Mouse (Mus musculus): ENCODE measurements around the gene Kcnmb2. TPM values are rescaled to one million over a fixed set of nuclear protein-coding genes. Genes with fewer than 3 reads are reported as not detected.

The Kcnmb2 gene
- polyA plus RNA-seq, 1 experiment from 2014 or later, result 0.56 TPM

- H3K27ac ChIP-seq, result no peak overlapping the region
- H3K4me3 ChIP-seq, result no peak overlapping the region
- no peaks in the 10 kb centered on the region for H3K4me1 ChIP-seq
- 10% methylated on average over 6 of the region's 6 CpGs for WGBS
- no peak overlapping the region for H3K4me2 ChIP-seq
- no peaks in the 10 kb centered on the region for H3K27me3 ChIP-seq
- H3K36me3 ChIP-seq, result no peaks in the 10 kb centered on the region
- no peak for ATAC-seq (ENCODE audit: borderline replicate concordance, extremely low read depth, low FRiP score, low TSS enrichment)
- no peak overlapping the region for H3K9ac ChIP-seq
- H3K9me3 ChIP-seq, result no peaks in the 10 kb centered on the region
Measured at GRCm38 (mm10) chr3:31941478-31941877, 39.2 kb downstream of the Kcnmb2 start.

DNA sequence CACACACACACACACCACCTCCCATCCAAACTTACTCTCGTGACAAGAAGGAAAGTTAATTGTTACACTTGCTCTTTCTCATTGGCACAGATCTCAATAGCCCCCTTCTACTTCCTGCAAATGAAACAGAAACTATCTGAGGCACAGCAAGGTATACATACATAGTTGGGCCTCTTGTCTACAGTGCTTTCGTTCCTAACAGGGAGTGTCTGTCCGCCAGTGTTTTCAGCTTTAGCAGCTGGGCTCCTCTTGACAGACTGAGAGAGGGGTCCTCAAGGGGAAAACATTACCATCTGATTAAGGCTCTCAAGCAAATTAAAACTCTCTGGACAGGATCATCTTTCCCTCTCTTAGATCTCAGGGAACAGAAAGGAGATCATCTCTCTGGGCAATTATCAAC is 51.9 kb downstream of the Kcnmb2 start:
- Histone ChIP-seq H3K9me3 (no peaks in the 10 kb centered on the region), H3K27ac (no peak overlapping the region), H3K36me3 (no peaks in the 10 kb centered on the region), H3K9ac (no peak overlapping the region), H3K27me3 (no peaks in the 10 kb centered on the region), H3K4me2 (no peak overlapping the region), H3K4me1 (no peaks in the 10 kb centered on the region), H3K4me3 (no peak overlapping the region)
- no peak for ATAC-seq (ENCODE audit: borderline replicate concordance, extremely low read depth, low FRiP score, low TSS enrichment)
- WGBS, result 47% methylated on average over 3 of the region's 3 CpGs

- no peaks in the 10 kb centered on the region for H3K27me3 ChIP-seq
- H3K4me2 ChIP-seq, result no peak overlapping the region
- H3K36me3 ChIP-seq, result no peaks in the 10 kb centered on the region
- H3K9ac ChIP-seq, result no peak overlapping the region
- no peak overlapping the region for H3K27ac ChIP-seq
- ATAC-seq (ENCODE audit: borderline replicate concordance, extremely low read depth, low FRiP score, low TSS enrichment), result no peak
- 84% methylated on average over 2 of the region's 2 CpGs for WGBS
- H3K9me3 ChIP-seq, result no peaks in the 10 kb centered on the region
- no peaks in the 10 kb centered on the region for H3K4me1 ChIP-seq
- no peak overlapping the region for H3K4me3 ChIP-seq
Measured at GRCm38 (mm10) chr3:31955004-31955403, 52.7 kb downstream of the Kcnmb2 start.

GRCm38 (mm10) chr3:31959821-31960220 is 57.5 kb downstream of the Kcnmb2 start:
- ATAC-seq (ENCODE audit: borderline replicate concordance, extremely low read depth, low FRiP score, low TSS enrichment), result no peak
- Histone ChIP-seq H3K36me3 (no peaks in the 10 kb centered on the region), H3K4me3 (no peak overlapping the region), H3K9ac (no peak overlapping the region), H3K4me1 (no peaks in the 10 kb centered on the region), H3K4me2 (no peak overlapping the region), H3K27me3 (no peaks in the 10 kb centered on the region), H3K9me3 (no peaks in the 10 kb centered on the region), H3K27ac (no peak overlapping the region)
- 75% methylated on average over 5 of the region's 5 CpGs for WGBS

DNA sequence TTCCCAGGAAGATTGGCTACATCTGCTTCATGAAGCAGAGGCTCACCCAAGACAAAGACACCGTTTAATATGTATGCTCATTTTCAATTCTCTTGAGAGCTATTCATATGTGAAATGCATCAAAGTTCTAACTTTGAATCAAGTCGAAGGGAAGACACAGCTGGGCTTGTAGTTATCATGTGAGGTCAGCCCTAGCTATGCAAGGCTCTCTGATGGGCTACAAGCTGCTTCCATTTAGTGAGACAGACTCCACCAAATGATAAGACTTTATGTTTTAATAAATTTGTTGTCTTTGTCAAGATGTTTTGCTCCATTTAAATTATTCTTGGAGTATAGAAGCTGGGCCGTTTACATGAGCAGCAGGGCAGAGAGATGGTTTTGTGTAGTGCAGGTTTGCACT is 58.9 kb downstream of the Kcnmb2 start:
- Histone ChIP-seq H3K9ac (no peak overlapping the region), H3K4me1 (no peaks in the 10 kb centered on the region), H3K27ac (no peak overlapping the region), H3K9me3 (no peaks in the 10 kb centered on the region), H3K27me3 (no peaks in the 10 kb centered on the region), H3K4me3 (no peak overlapping the region), H3K4me2 (no peak overlapping the region), H3K36me3 (no peaks in the 10 kb centered on the region)
- ATAC-seq (ENCODE audit: borderline replicate concordance, extremely low read depth, low FRiP score, low TSS enrichment), result no peak
- 68% methylated on average over 3 of the region's 3 CpGs for WGBS

GRCm38 (mm10) chr3:31963076-31963475 is 60.8 kb downstream of the Kcnmb2 start:
- Histone ChIP-seq H3K27ac (no peak overlapping the region), H3K4me2 (no peak overlapping the region), H3K9me3 (no peaks in the 10 kb centered on the region), H3K27me3 (no peaks in the 10 kb centered on the region), H3K4me1 (no peaks in the 10 kb centered on the region), H3K4me3 (no peak overlapping the region), H3K36me3 (no peaks in the 10 kb centered on the region), H3K9ac (no peak overlapping the region)
- WGBS, result 89% methylated on average over 3 of the region's 3 CpGs
- no peak for ATAC-seq (ENCODE audit: borderline replicate concordance, extremely low read depth, low FRiP score, low TSS enrichment)

DNA sequence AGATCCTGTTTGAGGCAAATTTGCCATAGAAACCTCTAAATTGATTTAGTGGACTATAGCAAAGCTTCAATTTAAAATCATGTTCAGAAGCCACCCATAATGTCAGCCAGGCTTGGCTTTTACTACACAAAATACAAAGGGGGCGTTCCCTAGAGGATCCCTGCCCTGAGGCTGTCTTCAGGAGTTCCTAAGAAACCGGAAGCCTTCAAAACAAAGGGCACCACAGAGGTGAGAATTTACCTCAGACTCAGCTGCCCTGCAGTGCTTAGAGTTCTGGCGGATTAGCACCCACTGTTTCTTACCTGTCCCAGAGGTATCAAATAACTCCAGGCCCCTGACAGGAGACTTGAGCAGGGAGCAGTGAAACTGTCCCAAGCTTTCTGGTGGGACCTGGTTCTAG is 77.4 kb downstream of the Kcnmb2 start:
- Histone ChIP-seq H3K9ac (no peak overlapping the region), H3K4me2 (no peak overlapping the region), H3K4me3 (no peak overlapping the region), H3K4me1 (no peaks in the 10 kb centered on the region), H3K36me3 (no peaks in the 10 kb centered on the region), H3K9me3 (no peaks in the 10 kb centered on the region), H3K27ac (no peak overlapping the region), H3K27me3 (no peaks in the 10 kb centered on the region)
- ATAC-seq (ENCODE audit: borderline replicate concordance, extremely low read depth, low FRiP score, low TSS enrichment), result no peak
- 28% methylated on average over 3 of the region's 3 CpGs for WGBS

DNA sequence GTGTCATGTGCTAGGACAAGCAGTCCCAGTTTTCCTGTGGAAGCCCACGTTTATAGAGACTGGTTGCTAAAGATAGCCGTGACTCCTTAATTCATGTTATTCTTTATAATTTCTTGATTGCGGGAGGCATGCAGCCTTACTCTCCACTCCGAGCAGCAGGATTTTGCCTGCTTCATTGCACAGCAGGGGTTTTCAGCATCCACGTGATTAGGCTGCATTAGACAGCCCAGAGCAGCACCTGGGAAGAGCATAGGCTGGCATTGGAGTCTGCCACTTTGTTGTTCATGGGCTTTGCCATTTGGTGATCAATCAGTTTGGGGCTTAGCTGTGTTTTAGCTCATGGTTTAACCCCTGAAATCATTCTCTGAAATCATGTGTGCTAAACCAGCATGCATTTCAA is 80.1 kb downstream of the Kcnmb2 start:
- Histone ChIP-seq H3K4me1 (no peaks in the 10 kb centered on the region), H3K9ac (no peak overlapping the region), H3K4me3 (no peak overlapping the region), H3K36me3 (no peaks in the 10 kb centered on the region), H3K9me3 (no peaks in the 10 kb centered on the region), H3K27ac (no peak overlapping the region), H3K4me2 (no peak overlapping the region), H3K27me3 (no peaks in the 10 kb centered on the region)
- WGBS, result 61% methylated on average over 5 of the region's 5 CpGs
- ATAC-seq (ENCODE audit: borderline replicate concordance, extremely low read depth, low FRiP score, low TSS enrichment), result no peak

- Histone ChIP-seq H3K9me3 (no peaks in the 10 kb centered on the region), H3K27ac (no peak overlapping the region), H3K9ac (no peak overlapping the region), H3K4me1 (no peaks in the 10 kb centered on the region), H3K27me3 (no peaks in the 10 kb centered on the region), H3K4me3 (no peak overlapping the region), H3K4me2 (no peak overlapping the region), H3K36me3 (no peaks in the 10 kb centered on the region)
- WGBS, result 88% methylated on average over 4 of the region's 4 CpGs
- ATAC-seq (ENCODE audit: borderline replicate concordance, extremely low read depth, low FRiP score, low TSS enrichment), result no peak
Measured at GRCm38 (mm10) chr3:31985103-31985502, 82.8 kb downstream of the Kcnmb2 start.

DNA sequence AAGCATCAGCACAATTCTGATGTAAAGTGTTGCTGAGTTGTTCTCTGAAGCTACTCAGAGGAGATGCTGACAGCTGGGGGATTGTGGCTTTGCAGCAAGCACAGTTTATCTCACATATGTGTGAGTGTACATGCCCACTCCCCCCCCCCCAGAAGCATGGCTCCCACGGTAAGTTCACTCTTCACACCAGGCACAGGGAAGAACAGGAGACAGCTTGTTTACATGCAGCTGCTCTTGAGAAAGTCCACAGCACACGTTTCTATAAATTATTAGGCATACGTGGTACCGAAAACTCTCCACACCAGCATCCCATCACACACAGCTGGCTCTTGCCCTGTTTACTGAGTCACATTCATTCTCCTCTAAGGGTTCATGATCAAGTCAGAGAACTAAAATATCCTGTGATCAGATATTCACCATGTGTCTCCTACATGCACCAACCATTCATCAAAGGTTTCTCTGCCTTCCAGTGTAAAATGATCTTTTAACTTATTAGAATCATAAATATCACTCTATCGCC is 89.3 kb downstream of the Kcnmb2 start:
- Histone ChIP-seq H3K4me3 (no peak overlapping the region), H3K9me3 (no peaks in the 10 kb centered on the region), H3K27me3 (no peaks in the 10 kb centered on the region), H3K27ac (no peak overlapping the region), H3K36me3 (no peaks in the 10 kb centered on the region), H3K9ac (no peak overlapping the region), H3K4me1 (no peaks in the 10 kb centered on the region), H3K4me2 (no peak overlapping the region)
- WGBS, result 46% methylated on average over 5 of the region's 5 CpGs
- ATAC-seq (ENCODE audit: borderline replicate concordance, extremely low read depth, low FRiP score, low TSS enrichment), result no peak

DNA sequence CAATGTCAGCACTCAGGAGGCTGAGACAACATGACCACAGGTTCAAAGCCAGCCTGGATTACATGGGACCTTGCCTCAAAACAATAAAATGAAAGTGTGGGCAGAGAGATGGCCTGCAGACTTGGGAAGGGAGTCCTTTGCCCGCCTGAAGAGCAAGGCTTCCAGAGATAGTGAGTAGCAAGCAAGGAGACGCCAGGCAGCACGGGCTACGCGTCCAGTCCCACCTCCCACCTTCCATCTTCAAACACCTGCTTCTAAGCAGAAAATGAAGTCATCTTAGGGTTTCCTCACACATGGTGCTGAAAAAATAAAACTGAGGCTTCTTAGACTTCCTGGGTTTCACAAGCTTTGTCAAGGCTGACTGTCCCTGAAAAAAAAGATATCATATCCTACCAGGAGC is 109.3 kb downstream of the Kcnmb2 start:
- H3K36me3 ChIP-seq, result no peaks in the 10 kb centered on the region

GRCm38 (mm10) chr3:32012205-32012931 is 110.1 kb downstream of the Kcnmb2 start:
- no peak for ATAC-seq (ENCODE audit: borderline replicate concordance, extremely low read depth, low FRiP score, low TSS enrichment)
- Histone ChIP-seq H3K9ac (no peak overlapping the region), H3K4me1 (no peaks in the 10 kb centered on the region), H3K4me2 (no peak overlapping the region), H3K9me3 (no peaks in the 10 kb centered on the region), H3K27me3 (no peaks in the 10 kb centered on the region), H3K27ac (no peak overlapping the region), H3K36me3 (no peaks in the 10 kb centered on the region), H3K4me3 (no peak overlapping the region)
- 82% methylated on average over 12 of the region's 12 CpGs for WGBS

More for the DNA sequence above, 109.3 kb downstream of the Kcnmb2 start:
- 75% methylated on average over 5 of the region's 5 CpGs for WGBS
- H3K27me3 ChIP-seq, result no peaks in the 10 kb centered on the region
- H3K4me1 ChIP-seq, result no peaks in the 10 kb centered on the region
- no peaks in the 10 kb centered on the region for H3K9me3 ChIP-seq
- H3K4me2 ChIP-seq, result no peak overlapping the region
- no peak overlapping the region for H3K4me3 ChIP-seq
- no peak overlapping the region for H3K27ac ChIP-seq
- H3K9ac ChIP-seq, result no peak overlapping the region
- no peak for ATAC-seq (ENCODE audit: borderline replicate concordance, extremely low read depth, low FRiP score, low TSS enrichment)

DNA sequence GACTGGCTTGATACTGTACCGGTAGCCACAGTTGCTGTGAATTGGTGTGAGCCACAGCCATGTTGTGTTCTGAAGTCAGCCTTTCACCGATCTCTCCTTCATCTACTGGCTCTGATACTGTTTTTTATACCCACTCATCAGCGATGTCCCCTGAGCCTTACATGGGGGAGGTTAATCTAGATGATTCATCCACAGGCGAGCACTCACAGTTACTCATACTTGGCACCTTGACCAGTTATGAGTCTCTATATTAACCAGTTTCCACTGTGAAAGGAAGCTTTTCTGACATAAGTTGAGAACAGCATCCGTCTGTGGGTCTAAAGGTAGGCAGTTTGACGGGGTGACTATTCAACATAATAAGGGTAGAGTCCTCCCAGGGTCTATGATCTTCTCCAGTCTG is 118.7 kb downstream of the Kcnmb2 start:
- H3K4me3 ChIP-seq, result no peak overlapping the region
- no peak overlapping the region for H3K9ac ChIP-seq
- no peaks in the 10 kb centered on the region for H3K36me3 ChIP-seq
- no peaks in the 10 kb centered on the region for H3K9me3 ChIP-seq
- H3K27ac ChIP-seq, result no peak overlapping the region
- no peaks in the 10 kb centered on the region for H3K4me1 ChIP-seq
- ATAC-seq (ENCODE audit: borderline replicate concordance, extremely low read depth, low FRiP score, low TSS enrichment), result no peak
- no peak overlapping the region for H3K4me2 ChIP-seq
- WGBS, result 84% methylated on average over 6 of the region's 6 CpGs
- no peaks in the 10 kb centered on the region for H3K27me3 ChIP-seq

Measured in lung, embryonic 15.5 days (tissue).